Mouse (Mus musculus) heart, embryonic 11.5 days (tissue): ENCODE measurements around the gene Mcts2. TPM values are rescaled to one million over a fixed set of nuclear protein-coding genes. Genes with fewer than 3 reads are reported as not detected.

Experiments used
- ATAC-seq: fragments of 200-750 bp; cut with Nextera tagmentation; replicated peaks from 2 replicates; pipeline ENCODE4 v1.8.0; 2017; ENCODE audit warnings: moderate library complexity; ENCODE audit not compliant: insufficient number of reproducible peaks, low FRiP score, low TSS enrichment
- H3K27ac ChIP-seq: fragments of 300-500 bp; sonication (generic); 2 replicates; pipeline ENCODE4 v1.5.1; 2014; ENCODE audit warnings: mild to moderate bottlenecking, low read depth, low read length
- H3K27me3 ChIP-seq: fragments of 300-500 bp; sonication (generic); 2 replicates; pipeline ENCODE4 v1.6.1; 2014; ENCODE audit warnings: mild to moderate bottlenecking, low read length, mixed read lengths; ENCODE audit not compliant: control insufficient read depth, insufficient read depth
- H3K36me3 ChIP-seq: fragments of 300-500 bp; sonication (generic); 2 replicates; pipeline ENCODE4 v1.6.1; 2014; ENCODE audit warnings: mild to moderate bottlenecking, low read length, moderate library complexity, mixed read lengths; ENCODE audit not compliant: control insufficient read depth, insufficient read depth
- H3K4me1 ChIP-seq: fragments of 300-500 bp; sonication (generic); 2 replicates; pipeline ENCODE4 v1.6.1; 2014; ENCODE audit warnings: low read length; ENCODE audit not compliant: control insufficient read depth, insufficient read depth
- H3K4me2 ChIP-seq: fragments of 300-500 bp; sonication (generic); 2 replicates; pipeline ENCODE4 v1.6.1; 2014; ENCODE audit warnings: mild to moderate bottlenecking, moderate library complexity
- H3K4me3 ChIP-seq: fragments of 300-500 bp; sonication (generic); 2 replicates; pipeline ENCODE4 v1.5.1; 2014; ENCODE audit warnings: low read depth, low read length
- H3K9ac ChIP-seq: fragments of 300-500 bp; sonication (generic); 2 replicates; pipeline ENCODE4 v1.6.1; 2014; ENCODE audit warnings: mild to moderate bottlenecking, low read depth, low read length, moderate library complexity
- H3K9me3 ChIP-seq: fragments of 300-500 bp; sonication (generic); replicated peaks from 2 replicates; pipeline ENCODE4 v1.6.1; 2016; ENCODE audit warnings: low read length; ENCODE audit not compliant: control insufficient read depth
- WGBS: fragments of 180-500 bp; shearing (Covaris S2); extraction: QIAGEN DNeasy Blood & Tissue Kit; methylation state at CpG from one replicate; pipeline ENCODE4 v1.1.7; 2014; ENCODE audit not compliant: insufficient replicate concordance; 5-methylcytosine and 5-hydroxymethylcytosine counted together
- polyA plus RNA-seq: library from polyadenylated mRNA; unstranded; fragments of >200 nt; fragmentation: Nextera tagmentation; extraction: Ambion mirVana; gene quantifications from 2 replicates; pipeline ENCODE4 v1.2.1, GENCODE M21; 2014

Gene Mcts2
- polyA plus RNA-seq, 1 experiment from 2014 or later: 29.2 TPM

DNA sequence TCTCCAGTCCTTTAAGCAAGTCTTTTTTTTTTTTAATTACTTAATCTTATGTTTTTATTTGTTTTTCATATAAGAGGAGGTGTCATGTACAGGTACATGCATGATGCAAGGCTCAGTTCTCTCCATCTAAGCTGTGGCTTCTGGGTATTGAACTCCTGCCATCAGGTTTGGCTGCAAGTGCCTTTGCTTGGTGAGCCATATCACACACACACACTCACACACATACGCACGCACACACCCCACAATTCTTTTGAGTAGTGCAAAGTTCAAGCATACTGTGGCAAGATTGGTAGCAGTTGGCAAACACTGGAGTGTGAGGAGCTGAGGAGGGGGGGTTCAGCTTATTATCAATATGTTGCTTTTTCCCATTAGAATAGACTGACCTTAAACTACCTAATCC is 46.4 kb downstream of the Mcts2 start:
- no peak for ATAC-seq
- Histone ChIP-seq H3K27me3 (no peaks in the 10 kb centered on the region), H3K4me1 (peaks cover 38% of the 10 kb centered on the region), H3K4me3 (no peak overlapping the region), H3K9me3 (no peaks in the 10 kb centered on the region), H3K36me3 (no peaks in the 10 kb centered on the region), H3K9ac (no peak overlapping the region), H3K27ac (no peak overlapping the region), H3K4me2 (no peak overlapping the region)
- 86% methylated on average over 2 of the region's 2 CpGs for WGBS

DNA sequence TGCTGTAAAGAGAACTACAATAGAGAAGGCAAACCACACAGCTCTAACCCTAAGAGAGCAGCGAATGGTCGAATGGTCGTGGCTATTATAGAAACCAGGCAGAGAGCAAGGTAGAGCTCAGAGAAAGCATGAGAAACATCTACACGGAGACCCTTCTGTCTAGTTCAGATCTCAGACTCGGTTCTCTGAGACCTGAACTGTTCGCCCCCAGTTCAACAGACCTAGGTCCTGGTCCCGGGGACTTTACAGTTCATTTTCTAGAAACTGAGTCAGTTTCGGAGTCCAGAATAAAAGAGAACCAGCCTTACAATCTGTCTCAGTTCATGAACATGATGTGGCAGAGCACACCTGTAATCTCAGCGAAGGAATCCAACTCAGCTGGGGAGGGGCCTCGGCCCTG is 47.7 kb downstream of the Mcts2 start:
- Histone ChIP-seq H3K27me3 (no peaks in the 10 kb centered on the region), H3K36me3 (no peaks in the 10 kb centered on the region), H3K9me3 (no peaks in the 10 kb centered on the region), H3K27ac (peak overlapping the region; percentile 96), H3K9ac (peak overlapping the region; percentile 61; the same call in 1 of the 2 replicates), H3K4me2 (peak overlapping the region; percentile 80), H3K4me3 (peak overlapping the region; percentile 89), H3K4me1 (peaks cover 40% of the 10 kb centered on the region)
- ATAC-seq: no peak
- WGBS: 14% methylated on average over 10 of the region's 10 CpGs

- WGBS: 0% methylated on average over 28 of the region's 28 CpGs
- no peaks in the 10 kb centered on the region for H3K27me3 ChIP-seq
- H3K4me3 ChIP-seq: peak overlapping the region; percentile 89
- peak overlapping the region; percentile 96 for H3K27ac ChIP-seq
- H3K36me3 ChIP-seq: no peaks in the 10 kb centered on the region
- peaks cover 36% of the 10 kb centered on the region for H3K4me1 ChIP-seq
- peak overlapping the region; percentile 92 for H3K9ac ChIP-seq
- peak overlapping the region; percentile 80 for H3K4me2 ChIP-seq
- ATAC-seq: peak; percentile 78
- no peaks in the 10 kb centered on the region for H3K9me3 ChIP-seq
Measured at GRCm38 (mm10) chr2:152734984-152735383, 48.1 kb downstream of the Mcts2 start.

GRCm38 (mm10) chr2:152736090-152736601 is 49.3 kb downstream of the Mcts2 start, which contains the start of gene Id1:
Id1 (plus strand) TSS chr2:152736251.
- Histone ChIP-seq H3K27me3 (no peaks in the 10 kb centered on the region), H3K9ac (peak within 1 kb of the TSS; percentile 92), H3K9me3 (no peaks in the 10 kb centered on the region), H3K27ac (peak within 1 kb of the TSS; percentile 96), H3K4me3 (peak within 1 kb of the TSS; percentile 89), H3K36me3 (no peaks in the 10 kb centered on the region), H3K4me2 (peak within 1 kb of the TSS; percentile 80), H3K4me1 (peaks cover 36% of the 10 kb centered on the region)
- WGBS: under 1% methylated on average over 28 of the region's 28 CpGs
- ATAC-seq: peak; percentile 78

- Histone ChIP-seq H3K4me3 (peak overlapping the region; percentile 89), H3K4me1 (peaks cover 42% of the 10 kb centered on the region), H3K4me2 (peak overlapping the region; percentile 80), H3K27me3 (no peaks in the 10 kb centered on the region), H3K27ac (peak overlapping the region; percentile 96), H3K9ac (peak overlapping the region; percentile 92), H3K9me3 (no peaks in the 10 kb centered on the region), H3K36me3 (no peaks in the 10 kb centered on the region)
- no peak for ATAC-seq
- WGBS: under 1% methylated on average over 22 of the region's 22 CpGs
Measured at GRCm38 (mm10) chr2:152736748-152737147, 49.9 kb downstream of the Mcts2 start.

Other genes with a start within 250 kb of the Mcts2 start
- gene Defb23, start 222.4 kb upstream of the Mcts2 start, polyA plus RNA-seq: not detected in 2 replicates
- not detected in 2 replicates for gene Defb20, start 210.0 kb upstream of the Mcts2 start, polyA plus RNA-seq
- gene Defb22, start 196.9 kb upstream of the Mcts2 start, polyA plus RNA-seq: not detected in 2 replicates
- not detected in 2 replicates for gene Defb26, start 175.3 kb upstream of the Mcts2 start, polyA plus RNA-seq
- not detected in 2 replicates for gene Defb28, start 168.8 kb upstream of the Mcts2 start, polyA plus RNA-seq
- not detected in 2 replicates for gene Defb29, start 146.9 kb upstream of the Mcts2 start, polyA plus RNA-seq
- not detected in 2 replicates for gene Gm17416, start 117.7 kb upstream of the Mcts2 start, polyA plus RNA-seq
- gene Defb21, start 114.3 kb upstream of the Mcts2 start, polyA plus RNA-seq: not detected in 2 replicates
- gene Defb19, start 106.7 kb upstream of the Mcts2 start, polyA plus RNA-seq: 1.5 TPM in 1 of 2 replicates, not detected in the other
- gene Defb45, start 87.6 kb upstream of the Mcts2 start, polyA plus RNA-seq: not detected in 2 replicates
- gene Defb36, start 82.7 kb upstream of the Mcts2 start, polyA plus RNA-seq: not detected in 2 replicates
- gene Defb25, start 64.0 kb upstream of the Mcts2 start, polyA plus RNA-seq: 1.2 and 1.4 TPM in 2 replicates
- 5.8 and 6.1 TPM in 2 replicates for gene Rem1, start 60.1 kb upstream of the Mcts2 start, polyA plus RNA-seq
- 92.3 and 92.8 TPM in 2 replicates for gene H13, start 17.6 kb upstream of the Mcts2 start, polyA plus RNA-seq
- gene Id1, start 49.2 kb downstream of the Mcts2 start, polyA plus RNA-seq: 95.3 and 98.1 TPM in 2 replicates
- 22.4 and 22.5 TPM in 2 replicates for gene Cox4i2, start 67.1 kb downstream of the Mcts2 start, polyA plus RNA-seq
- gene Bcl2l1, start 144.7 kb downstream of the Mcts2 start, polyA plus RNA-seq: 69.8 and 73.1 TPM in 2 replicates
- 81.0 and 88.3 TPM in 2 replicates for gene Tpx2, start 160.9 kb downstream of the Mcts2 start, polyA plus RNA-seq
- not detected in 2 replicates for gene Mylk2, start 224.3 kb downstream of the Mcts2 start, polyA plus RNA-seq
- gene Foxs1, start 246.2 kb downstream of the Mcts2 start, polyA plus RNA-seq: 0.52 and 0.83 TPM in 2 replicates